Mouse (Mus musculus) layer of hippocampus, postnatal 36 days (tissue): ENCODE measurements at regions not wholly inside any gene's neighbourhood (a gene's known extent, or its start where the extent isn't known, plus 50 kb on each side); places are given as distances from the start of the nearest gene placed in this dataset.

Experiments
- DNase-seq, 2 experiments: peaks; one replicate each; pipeline ENCODE4 v3.0.0; 2022

- no peak for DNase-seq
Measured at GRCm38 (mm10) chr11:113187407-113187806, 405.4 kb downstream of the Sox9 start.

GRCm38 (mm10) chr11:113188263-113188920 is 406.4 kb downstream of the Sox9 start:
- no peak for DNase-seq

- DNase-seq: no peak
Measured at GRCm38 (mm10) chr11:113190006-113190405, 408.0 kb downstream of the Sox9 start.

GRCm38 (mm10) chr11:113190520-113190919 is 408.5 kb downstream of the Sox9 start:
- no peak for DNase-seq

GRCm38 (mm10) chr11:113191006-113191405 is 409.0 kb downstream of the Sox9 start:
- no peak for DNase-seq

GRCm38 (mm10) chr11:113192086-113192856 is 410.2 kb downstream of the Sox9 start:
- DNase-seq: peak in 1 of 2 experiments; percentile 60

GRCm38 (mm10) chr11:113194144-113194827 is 412.3 kb downstream of the Sox9 start:
- no peak for DNase-seq
